Mouse (Mus musculus) urinary bladder, postnatal 36 days (tissue): ENCODE measurements at regions not wholly inside any gene's neighbourhood (a gene's known extent, or its start where the extent isn't known, plus 50 kb on each side); places are given as distances from the start of the nearest gene placed in this dataset.

Experiments
- DNase-seq, 2 experiments: peaks; one replicate each; pipeline ENCODE4 v3.0.0; 2022; ENCODE audit warnings: low spot score in 2 of 2, mixed read lengths in 1 of 2

DNA sequence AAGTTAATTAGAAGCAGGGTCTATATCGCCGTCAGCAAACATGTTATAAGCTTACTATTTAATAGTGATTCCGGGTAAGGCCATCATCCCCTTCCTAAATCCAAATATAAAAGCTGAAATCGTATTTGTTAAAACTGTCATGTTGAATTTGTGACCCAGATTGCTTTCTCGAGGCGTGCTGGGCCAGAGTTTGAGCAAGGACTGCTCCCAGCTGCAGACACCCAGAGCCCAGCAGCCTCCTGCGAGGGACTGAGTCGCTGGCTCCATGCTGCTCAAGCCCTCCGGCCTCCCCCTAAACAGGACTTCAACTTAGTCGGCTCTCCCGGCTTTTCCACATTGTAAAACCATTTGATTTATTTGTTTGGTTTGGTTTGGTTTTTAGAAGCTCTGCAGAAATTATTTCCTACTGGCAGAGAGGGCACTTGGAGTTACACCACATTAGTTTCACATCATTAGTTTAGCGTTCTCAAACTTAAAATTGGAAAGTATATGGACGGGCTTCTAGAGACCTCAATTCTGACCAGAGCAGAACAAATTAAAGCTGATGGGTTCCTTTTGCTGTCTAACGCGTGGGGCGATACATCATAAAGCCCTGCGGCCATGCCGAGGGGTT lies 126.4 kb upstream of the Pitx1 start:
- DNase-seq, result no peak

DNA sequence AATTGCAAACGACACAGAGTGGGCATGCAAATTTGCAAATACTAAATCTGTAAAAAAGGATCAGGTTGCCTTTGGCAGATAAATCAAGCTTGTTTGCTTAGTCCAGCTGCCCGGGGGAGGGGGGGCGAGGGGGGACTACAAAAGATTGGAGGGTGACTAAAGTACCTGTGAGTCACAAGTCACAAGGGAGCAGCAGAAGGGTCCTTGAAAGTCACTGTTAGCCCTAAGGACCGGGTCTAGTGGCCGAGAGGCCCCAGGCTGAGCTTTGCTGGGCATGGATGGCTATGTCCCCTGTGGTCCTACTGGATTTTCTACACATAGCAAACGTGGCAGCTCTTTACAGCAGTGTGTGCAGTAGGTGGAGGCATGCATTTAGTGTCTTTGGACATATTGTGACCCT lies 118.4 kb upstream of the Pitx1 start:
- no peak for DNase-seq

DNA sequence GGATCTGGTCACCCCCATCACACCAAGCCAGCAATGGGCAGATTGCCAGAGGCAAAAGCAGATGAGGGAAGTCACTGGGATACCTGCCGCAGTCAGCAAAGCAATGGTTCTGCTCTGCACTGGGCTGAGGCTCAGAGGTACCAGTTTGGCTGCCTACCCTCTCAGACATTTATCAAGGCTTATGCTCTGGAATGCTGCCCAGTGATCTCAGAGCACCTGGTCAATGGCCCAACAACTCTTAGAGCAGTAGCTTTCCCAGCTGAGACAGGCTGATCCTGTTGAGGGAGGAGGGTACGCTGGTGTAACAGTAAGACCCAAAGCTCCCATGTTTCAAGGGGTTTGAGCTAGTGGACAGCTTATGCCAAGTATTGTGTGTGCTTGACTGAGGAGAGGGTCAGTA lies 117.4 kb upstream of the Pitx1 start:
- no peak for DNase-seq

DNA sequence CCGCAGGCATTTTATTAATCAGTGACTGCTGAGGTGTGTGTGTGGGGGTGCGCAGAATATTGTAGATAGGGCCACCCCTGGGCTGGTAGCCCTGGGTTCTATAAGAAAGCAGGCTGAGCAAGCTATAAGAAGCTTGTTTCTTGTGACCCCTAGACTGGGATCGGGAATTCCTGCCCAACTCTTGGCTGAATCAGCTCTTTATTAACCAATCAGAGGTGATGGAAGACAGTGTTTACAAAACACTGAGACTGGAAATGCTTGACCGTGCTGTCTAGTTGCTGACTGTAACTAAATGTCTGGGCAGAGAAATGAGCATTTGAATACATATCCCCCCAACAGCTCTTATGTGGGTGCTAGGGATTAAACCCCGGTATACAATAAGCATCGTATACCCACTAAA lies 114.8 kb upstream of the Pitx1 start:
- DNase-seq, result no peak

DNA sequence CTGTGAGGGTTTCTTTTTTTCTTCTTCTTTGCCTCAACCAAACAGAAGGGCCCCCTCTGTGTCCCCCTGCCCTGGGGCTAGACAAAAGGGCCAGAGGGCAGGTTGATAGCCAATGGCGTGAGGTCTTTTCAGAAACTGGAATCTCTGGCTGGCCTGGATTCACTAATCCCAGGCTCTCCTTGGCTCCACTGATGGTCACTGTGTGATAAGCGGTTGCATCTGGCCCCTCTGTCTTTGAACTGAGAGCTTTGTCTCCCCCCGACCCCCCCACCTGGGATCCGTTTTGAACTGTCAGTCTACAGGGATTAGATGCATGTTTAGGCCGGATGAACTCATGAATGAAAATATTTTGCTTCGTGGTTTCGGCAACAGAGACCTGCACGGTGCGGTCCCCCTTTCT lies 112.6 kb upstream of the Pitx1 start:
- DNase-seq, result no peak

DNA sequence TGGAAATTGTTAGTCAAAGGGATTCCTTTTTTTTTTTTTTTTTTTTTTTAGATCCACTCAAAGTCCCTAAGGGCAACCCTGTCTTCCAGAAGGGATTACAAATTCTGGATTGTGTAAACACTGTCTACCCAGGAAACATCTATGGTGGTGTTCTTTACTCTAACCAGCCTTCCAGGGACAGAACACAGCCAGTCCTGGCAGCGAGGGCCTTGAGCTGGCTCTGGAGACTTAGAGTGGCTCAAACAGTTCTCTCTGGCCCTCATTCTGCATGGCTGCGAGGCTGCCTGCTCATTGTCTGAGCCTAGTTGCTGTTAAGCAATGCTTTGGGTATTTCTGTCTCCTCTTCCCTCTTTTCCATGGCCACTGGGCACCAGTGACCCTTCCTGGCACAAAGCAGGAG lies 112.2 kb upstream of the Pitx1 start:
- DNase-seq, result peak in 1 of 2 experiments; percentile 42

DNA sequence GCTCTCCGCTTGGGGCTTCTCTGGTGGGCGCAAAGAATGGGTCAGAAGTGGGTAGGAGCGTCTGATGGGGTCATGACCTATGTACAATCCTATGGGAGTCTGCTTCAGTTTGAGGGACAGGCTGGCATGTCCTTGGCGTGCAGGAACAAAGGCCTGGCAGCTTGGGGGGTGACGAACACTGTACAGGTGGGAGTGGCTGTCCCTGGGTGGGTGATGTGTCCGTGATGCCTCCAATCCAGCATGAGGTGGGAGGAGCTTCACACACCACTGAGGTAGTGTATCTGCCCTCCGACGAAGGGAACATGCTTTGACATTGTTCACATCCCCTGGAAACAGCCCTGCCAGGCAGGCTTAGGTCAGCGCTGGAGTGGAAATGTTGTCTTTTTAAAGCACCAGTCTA lies 101.4 kb upstream of the Pitx1 start:
- DNase-seq, result no peak

DNA sequence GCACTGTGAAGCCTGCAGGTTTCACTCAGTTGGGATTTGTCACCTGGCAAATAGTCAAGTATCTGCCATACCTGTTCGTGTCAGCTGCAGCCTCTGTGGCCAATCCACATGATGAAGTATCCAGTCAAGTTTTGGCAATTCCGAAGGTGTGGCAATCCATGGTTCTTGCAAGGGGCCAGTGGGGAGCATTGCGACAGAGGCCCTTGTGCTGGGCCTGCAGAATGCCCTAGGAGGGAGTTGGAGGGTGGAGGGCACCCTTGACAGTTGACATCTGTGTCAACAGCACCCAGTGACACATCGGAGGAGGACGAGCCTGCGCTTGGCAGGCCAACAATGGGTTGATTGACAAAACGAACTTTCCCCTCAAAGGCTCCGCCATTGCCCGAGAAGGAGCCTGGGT lies 101.0 kb upstream of the Pitx1 start:
- DNase-seq, result no peak

DNA sequence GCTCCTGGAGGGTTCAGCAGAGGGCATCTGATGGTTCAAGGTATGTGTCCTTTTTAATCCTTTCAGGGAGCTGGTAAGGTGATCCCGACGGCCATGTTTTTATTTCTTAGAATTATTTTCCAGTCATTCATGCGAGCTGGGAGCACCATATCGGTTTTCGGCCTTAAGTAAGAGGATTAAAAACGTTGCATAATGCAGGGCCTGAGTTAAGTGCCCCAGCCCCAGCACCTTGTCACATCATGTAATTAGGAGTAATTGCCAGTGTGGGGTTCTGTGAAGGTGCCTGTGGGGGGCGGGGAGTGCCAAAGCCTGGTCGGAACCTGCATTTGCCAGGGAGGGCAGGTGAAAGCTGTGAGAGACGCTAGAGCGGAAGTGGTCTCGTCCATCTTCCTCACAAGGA lies 94.6 kb upstream of the Pitx1 start:
- DNase-seq, result no peak

DNA sequence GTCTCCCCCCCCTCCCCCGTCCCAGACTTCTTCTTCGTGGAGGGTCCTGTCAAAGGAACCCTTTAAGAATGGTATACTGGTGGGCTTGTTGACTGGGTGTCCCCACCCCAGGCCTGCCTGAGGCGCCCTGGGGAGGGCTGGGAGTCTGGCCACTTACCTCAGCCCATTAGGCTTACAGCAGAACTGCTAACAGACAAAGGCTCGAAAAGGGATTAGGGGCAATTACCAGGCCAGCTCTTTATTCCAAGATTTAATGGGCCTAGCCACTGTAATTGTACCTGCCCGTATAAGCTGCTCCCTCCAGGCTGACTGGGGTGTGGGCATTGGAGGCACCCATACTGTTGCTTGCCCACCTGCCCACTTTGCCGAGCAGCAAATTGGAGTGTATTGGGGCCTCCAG lies 93.8 kb upstream of the Pitx1 start:
- no peak for DNase-seq

DNA sequence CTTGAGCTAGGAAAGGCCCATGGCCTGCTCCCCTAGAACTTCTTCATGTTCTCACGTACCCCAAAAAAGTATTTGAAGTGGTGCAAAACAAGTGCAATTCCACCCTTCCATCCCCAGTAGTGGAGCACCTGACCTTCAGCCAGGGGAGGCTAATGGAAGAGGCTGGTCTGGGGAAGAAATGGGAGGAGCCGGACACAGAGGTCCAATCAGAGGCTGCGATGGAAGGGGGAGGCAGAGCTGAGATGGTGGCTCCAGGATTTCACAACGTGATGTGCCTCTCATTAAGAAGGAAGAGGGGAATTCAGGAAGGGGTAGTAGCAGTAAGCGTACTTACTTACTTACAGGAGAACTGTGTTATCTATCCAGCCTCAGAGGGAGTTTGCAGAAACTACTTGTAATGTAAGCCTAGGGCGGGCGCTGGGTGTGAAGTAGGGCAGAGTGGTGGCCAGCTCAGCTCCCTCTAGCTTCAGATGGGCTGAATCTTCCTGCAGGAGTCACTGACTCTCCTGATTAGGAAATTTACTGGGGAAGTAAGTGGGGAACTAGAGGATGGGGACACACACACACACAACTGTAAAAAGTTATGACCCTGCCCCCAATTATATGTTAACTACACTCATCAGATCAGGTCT lies 87.6 kb upstream of the Pitx1 start:
- DNase-seq, result peak in 1 of 2 experiments; percentile 39

DNA sequence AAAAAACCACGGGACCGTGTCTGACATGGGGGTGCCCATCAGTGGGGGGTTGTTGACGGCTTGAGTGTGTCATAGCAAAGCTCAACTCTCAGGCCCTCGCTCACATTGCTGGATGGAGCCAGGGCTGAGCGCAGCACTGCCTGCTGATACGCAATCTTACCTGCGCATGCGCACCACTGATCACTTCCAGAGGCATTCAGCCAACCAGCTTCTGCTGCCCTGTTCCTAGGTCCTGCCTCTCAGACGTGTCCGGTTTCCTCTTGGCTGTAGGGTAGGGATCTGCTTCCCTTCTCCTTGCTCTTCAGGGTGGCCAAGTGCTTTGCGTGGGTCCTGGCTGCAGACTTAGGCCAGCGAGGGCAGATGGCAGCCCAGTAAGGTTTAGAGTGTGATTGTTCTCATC lies 81.3 kb upstream of the Pitx1 start:
- DNase-seq, result no peak

DNA sequence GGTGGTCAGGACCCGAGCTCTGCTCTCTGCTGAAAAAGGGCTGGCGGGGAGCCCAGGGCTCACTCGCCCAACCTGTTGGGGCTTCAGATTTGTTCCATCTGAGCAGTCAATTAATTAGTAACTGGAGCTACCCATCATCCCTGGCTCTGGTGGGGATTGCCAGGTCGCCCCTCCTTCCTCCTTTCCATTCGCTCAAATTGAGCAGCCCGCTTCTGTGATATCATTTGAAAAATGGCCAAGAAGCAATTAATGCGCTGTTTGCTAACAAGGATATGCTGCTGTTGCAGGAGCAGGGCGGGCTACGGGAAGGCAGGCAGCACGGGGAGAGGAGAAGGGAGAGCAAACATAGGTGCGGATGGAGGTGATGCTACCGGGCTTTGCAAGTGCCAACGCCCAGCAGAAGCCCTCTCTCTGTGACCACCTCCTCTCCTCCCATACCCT lies 76.3 kb upstream of the Pitx1 start:
- DNase-seq, result no peak

DNA sequence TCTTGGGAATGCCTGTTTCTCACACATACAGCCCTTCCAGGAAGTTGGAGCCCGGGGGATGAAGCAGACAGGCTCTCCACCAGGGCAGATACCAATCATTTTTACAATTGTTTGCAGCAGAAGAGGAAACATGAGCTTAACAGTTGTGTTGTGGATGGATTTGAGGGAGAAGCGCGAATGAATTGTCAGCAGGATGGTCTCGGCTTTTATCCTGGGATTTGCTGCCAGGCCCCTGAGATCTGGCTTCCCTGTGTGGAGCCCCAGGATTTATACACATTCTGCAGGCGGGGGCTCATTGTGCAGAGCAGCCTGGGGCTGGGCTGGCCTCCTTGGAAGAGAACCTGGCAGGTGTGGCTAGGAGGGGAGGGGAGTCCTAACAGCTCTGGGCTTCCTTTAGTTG lies 73.9 kb upstream of the Pitx1 start:
- DNase-seq, result no peak

DNA sequence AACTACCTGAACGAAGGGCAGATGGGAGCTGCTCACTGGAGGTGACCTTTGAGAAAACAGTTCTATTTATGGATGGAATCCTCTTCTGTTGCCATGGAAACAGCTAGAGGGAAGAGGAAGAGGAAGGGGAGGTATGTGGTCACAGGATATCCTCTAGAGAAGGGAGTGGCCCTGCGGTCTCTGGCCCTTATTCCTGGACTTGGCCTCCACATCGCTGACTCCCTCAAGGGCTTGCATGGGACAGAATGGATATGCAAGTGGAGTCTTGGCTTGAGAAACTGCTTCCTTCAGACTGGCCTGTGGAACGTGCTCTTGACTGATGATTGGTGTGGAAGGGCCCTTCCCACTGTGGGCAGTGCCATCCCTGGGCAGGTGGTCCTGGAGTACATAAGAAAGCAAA lies 68.9 kb upstream of the Pitx1 start:
- no peak for DNase-seq

DNA sequence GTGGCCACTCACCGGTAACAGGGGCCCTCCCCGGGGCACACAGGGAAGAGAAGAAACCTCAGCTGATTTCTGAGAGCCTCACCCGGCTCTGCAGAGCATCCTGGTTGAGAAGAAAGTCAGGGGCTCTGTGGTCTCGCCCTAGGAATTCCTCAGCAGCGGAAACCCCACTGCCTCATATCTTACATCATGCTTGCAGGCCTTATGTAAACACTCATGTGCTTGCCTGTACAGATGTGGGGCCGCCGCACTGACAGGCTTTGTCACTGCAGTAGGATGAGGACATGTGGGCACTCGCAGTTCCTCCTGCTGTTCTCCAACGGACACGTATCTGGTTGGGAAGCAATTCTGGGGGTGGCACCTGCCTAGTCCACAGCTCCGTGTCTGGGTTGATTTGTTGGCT lies 66.3 kb upstream of the Pitx1 start:
- DNase-seq, result no peak

DNA sequence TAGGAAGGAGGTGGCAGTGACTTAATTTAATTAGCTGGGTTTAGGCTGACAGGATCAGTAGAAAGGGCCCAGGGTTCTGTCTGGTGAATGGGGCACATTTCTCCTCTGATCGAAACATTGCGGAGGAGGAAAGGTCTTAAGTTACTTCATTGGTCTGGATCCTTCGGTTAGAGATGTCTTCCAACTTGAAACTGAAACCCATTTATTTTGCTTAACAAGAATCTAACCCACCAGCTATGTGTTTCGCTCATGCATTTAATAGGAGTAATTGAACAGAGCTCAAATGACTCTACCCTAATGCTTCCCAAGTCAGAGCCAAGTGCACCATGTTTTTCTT lies 64.2 kb upstream of the Pitx1 start:
- no peak for DNase-seq

DNA sequence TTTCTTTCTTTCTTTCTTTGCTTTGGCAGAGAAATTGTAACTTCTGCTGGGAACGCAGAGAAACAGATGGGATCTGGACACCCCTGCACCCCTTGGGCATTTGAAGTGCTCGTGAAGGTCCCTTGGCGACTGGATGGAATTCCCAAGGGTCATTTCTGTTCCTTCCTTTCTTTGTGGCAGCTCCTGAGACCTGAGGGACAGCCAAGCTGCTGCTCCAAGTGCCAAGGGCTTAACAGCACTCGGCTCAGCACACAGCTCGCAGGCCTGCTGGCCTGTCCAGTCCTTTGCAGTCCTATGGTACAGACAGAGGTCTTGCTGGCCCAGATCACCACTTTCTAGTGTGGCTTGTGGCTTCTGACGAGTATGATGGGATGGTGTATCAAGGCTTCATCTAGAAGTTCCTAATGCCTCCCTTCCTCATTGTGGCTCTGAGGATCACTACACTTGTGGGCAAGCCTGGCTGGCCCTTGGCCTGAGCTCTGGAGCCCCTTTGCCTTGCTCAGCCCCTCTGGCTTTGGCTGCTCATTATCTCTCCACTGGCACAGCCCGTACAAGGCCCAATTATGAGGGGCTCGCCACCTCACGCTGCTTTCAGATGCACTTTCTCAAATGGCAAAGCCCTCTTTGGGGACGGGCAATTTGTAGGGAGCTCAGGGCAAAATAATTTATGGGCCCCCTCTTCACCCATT lies 63.7 kb upstream of the Pitx1 start:
- DNase-seq, result no peak

DNA sequence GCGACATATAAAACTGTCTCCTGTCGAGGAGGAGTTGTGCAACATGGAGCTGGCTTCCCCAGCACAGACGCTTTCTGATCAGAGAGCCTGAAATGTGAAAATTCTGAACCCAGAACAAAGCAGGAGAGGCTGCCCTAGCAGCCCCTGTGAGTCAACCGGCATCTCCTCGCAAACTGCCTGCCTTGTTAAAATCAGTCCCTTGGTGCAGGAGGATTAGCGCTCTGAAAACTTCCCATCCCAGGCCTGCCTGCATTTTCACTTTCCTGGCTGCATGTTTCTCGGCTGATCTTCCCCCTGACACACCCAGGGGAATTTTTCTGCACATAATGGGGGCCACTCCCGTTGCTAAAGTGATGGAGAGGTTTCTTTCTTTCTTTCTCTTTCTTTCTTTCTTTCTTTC lies 63.0 kb upstream of the Pitx1 start:
- peak in 1 of 2 experiments; percentile 13 for DNase-seq

DNA sequence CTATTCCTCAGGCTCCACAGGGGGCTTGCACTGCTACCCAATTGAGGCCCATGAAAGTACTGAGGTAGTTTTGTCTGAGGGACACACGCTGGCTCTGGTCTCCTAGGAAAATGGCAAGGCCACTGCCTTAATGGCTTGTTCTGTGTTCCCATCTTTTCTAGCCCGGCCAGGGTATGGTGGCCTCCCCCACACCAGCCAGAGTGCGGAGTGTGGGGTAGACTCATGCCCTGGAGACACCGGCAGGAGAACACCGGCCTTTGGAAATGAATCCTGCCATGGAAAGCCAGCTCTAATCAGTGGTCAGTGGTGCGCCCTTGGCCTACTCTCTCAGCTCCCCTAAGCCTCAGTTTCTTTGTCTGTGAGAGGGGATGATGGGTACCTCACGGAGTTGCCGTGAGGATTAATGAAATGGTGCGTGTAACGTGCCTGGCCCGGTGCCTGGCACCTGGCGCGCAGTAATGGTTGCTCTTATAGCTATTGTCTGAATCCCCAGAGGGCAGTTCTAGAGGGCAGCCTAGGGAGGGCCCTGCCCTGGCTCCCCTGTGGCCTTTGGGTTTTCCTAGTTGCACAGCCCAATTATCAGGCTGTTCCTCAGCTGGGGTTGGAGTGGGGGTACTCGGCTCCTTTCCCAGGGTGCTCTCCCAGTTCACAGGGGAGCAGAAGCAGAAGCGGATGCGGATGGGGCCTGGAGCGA lies 62.4 kb upstream of the Pitx1 start:
- DNase-seq, result no peak

DNA sequence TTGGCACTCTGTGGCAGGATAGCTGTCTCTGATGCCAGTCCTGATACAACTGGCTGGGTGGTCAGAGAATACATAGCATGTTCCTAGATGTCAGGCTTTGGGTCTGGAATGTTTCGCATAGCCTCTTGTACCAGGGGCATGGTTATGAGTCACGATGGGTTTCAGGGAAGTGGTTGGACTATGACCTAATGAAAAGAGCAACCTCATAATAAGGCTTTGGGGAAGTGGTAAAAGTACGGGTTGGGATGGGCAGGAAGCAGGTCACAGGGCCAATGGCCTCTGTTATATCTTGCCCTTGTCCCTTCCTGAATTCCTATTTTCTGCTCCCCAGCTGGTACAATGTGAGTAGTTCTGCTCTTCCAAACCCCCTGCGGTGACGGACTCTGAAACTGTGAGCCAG lies 59.5 kb upstream of the Pitx1 start:
- DNase-seq, result no peak

DNA sequence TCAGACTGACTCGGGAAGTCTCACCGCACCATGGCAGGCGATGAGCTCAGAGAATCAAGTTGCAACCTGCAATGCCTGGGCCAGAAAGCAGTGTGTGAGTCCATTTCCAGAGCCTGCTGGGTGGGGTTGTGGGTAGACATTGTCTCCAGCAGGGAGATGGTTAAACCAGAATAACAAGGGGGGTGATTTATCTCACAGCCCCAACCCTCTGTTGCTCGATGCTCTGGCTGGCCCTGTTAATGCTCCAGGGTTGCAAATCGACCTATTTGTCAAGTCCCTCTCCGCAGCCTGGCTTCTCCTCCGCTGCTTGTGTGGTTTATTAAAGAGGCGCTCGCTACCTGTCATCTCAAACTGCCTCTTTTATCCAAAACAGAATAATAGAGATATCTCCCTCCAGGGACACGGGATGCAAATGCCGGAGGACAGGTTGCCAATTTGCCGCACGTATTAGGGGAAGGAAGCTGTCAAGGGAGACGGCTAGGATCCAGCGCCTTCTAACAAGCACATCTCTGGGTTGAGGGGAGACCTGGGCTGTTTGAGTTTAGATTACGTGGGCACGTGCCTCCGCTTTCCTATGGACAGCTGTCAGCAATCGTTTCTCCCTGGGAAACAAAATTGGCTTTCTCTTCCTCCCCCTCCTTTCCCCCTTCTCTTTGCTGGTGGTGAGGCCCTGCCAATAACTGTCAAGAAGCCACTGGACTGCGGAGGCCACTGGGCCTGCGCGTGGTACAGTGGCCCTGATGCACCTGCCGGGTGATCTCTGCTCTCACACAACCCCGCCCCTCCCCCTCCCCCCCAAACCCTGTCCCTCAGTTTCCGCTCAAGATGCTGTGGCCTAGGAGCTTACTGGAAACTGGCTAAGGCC lies 57.4 kb upstream of the Pitx1 start:
- no peak for DNase-seq
